Mouse (Mus musculus) gonadal fat pad, adult 2 months (tissue): ENCODE results near the gene Psen2. TPM values are rescaled to one million over a fixed set of nuclear protein-coding genes. Genes with fewer than 3 reads are reported as not detected.

Experiments
- DNase-seq: peaks from one replicate; pipeline ENCODE4 v3.0.0-alpha.2; 2012; ENCODE audit warnings: low read depth
- polyA plus RNA-seq: library from polyadenylated mRNA; depleted of rRNA; stranded (reverse); fragments of >200 nt; gene quantifications from 2 replicates; pipeline ENCODE4 v1.2.3, GENCODE M21; 2012

Psen2 gene
- polyA plus RNA-seq, 1 experiment, result 103 TPM

DNA sequence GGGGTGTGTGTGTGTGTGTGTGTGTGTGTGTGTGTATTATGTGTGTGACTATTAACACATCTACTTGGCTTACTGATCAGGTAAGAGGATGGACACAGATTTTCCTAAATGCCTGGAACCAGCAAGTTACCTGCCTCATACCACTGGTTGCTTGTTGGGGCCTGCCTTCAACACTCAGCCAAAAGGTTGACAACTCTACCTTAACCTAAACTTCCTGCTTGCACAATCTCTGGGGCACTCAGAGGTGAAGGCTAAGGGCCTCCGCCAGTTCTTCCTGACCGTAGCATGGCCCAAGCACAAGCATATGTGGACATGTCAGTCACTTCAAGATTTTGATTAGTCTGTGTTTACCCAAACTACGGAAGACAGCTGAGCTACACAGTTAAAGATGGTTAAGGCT lies 65.3 kb downstream of the Psen2 start:
- DNase-seq, result no peak

DNA sequence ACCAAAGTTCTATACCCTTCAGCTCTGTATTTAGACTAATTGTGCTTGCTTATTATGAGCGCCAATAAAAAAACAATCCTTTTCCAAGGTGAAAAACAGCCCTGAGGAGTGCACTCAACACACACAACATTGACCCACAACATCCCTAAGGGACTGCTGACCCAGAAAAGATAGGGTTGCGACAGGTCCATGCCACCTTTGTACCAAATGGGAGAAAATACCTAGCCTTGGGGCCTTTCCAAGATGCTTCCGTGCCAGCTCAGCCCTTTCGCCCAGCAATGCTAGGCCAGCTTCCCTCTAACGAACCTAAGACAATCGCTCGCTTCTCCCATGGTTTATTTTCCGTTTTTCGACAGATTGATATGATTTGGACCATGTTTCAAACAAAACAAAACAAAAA lies 66.7 kb downstream of the Psen2 start:
- DNase-seq, result no peak

DNA sequence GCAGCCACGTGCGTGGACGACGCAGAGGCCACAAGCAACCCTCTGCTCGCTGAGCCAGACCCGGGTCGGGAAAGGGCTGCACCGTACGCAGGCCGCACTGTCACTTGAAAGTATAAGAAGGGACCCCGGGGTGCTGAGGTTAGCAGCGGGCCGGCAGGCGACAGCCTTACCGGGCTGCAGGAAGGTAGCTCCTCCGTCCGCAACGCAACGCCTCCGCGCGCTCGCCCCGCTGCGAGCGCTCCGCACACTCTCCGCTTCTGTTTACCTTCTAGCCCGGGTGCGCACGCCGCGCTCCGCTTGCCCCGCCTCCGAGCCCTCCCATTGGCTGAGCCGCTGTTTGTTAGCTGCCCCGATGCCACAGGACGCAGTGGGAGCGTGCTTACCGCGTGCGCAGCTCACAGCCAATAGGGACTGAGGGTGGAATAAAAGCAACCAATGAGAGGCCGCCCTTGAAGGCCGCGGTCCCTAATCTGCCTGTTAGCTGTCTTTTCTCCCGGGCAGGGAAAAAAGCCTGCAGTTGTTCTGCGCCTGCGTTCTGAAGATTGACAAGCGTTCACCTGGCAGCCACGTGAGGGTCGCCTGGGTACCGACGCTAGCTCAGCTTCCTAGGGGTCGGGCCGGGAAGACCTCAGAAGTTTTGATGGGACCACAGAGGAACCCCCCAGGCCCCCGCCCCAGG lies 67.4 kb downstream of the Psen2 start:
- DNase-seq, result no peak

DNA sequence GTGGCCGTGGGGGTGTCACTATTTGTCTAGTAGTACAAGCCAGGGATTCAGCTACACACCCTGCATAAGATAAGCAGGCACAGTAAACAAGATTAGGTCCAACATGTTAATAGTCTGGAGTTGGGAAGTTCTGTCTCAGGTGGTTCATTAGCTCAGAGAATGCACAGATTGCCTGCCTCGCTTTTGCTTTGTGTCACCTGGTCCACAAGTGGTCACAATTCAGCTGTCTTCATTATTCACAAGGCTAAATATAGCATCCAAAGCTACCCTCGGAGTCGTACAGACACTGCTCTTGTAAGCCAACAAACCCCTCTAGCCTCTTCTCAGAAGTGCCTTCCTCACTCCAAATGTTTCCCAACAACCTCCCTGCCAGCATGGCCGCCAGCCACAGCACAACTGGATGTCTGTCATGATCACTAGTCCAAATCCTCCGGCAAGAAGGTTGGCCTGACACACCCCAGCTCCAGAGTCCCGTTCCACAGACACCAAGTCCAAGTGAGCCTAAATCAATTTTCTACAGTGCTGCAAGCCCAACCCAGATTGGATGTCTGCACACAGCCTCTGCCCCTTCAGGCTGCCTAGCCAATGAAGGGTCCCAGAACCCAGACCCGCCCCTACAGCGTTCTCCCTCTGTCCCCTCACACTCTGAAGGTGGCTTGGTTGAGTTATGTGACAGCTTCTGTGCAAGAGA lies 68.3 kb downstream of the Psen2 start:
- no peak for DNase-seq

GRCm38 (mm10) chr1:180194048-180194447 lies 69.2 kb downstream of the Psen2 start:
- DNase-seq, result no peak

- no peak for DNase-seq
Observed at GRCm38 (mm10) chr1:180193391-180193935, 69.8 kb downstream of the Psen2 start.

DNA sequence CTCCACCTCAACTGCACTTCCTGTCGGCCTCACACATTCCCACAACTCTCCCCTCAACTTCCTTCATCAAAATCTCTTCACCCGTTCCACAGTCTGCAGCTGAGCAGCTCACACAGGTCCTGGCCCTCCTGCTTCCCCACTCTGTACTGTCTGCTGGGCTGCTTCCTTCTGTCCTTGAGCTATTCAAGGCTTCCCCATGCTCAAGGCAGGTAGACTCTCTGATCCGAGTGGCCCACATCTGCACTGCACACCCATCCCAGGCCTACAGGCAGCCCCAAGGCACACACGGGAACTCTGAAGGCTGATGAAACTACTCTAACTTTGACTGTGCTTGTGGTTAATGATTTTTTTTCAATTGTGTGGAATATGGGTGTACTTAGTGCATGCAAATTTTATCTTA lies 70.4 kb downstream of the Psen2 start:
- DNase-seq, result no peak

DNA sequence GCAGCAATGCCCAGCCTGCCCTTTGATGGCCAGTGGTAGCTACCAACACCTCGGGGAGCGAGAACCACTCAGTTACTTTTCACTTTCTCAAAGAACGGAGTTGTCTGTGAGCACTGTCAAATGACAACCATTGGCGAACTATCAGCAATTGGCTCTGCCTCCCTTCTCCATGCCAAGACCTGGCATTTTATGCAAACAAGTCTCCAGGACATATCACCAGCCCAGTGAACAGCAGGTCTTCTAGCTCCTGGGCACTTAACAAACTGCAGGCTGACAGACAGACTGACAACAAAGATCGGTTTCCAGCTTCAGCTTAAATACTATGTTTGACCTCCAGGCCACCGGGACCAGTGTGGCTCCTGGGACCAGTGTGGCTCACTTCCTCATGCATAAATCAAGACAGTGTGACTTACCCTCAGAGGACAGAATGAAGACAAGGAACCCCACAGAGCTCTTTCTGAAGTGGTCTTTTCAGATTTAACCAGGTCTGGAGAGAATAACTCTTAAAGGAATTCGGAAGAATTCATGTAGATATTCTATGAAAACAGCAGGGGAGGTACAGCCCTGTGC lies 71.5 kb downstream of the Psen2 start:
- DNase-seq, result no peak

DNA sequence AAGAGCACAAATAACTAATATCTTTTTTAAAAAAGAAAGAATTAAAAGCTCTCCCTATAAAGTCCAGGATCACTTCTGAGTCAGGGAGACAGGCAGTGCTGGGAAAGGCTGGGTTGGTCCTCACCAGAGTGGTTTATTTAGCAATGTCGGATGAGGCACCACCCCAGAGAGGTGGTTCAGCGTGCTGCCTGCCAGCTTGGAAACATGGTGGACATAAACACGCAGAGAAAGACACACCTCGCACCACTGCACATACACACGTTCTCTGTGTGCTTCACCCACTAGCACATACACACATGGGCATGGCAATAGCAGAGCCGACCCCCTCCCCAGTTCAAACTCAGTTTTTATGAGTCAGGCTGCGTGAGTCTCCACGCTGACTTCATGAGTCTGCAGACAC lies 72.1 kb downstream of the Psen2 start:
- no peak for DNase-seq

GRCm38 (mm10) chr1:180188951-180189350 lies 74.3 kb downstream of the Psen2 start:
- DNase-seq, result no peak

- no peak for DNase-seq
Observed at GRCm38 (mm10) chr1:180186371-180186770, 76.9 kb downstream of the Psen2 start.

- no peak for DNase-seq
Observed at GRCm38 (mm10) chr1:180185877-180186276, 77.4 kb downstream of the Psen2 start.

DNA sequence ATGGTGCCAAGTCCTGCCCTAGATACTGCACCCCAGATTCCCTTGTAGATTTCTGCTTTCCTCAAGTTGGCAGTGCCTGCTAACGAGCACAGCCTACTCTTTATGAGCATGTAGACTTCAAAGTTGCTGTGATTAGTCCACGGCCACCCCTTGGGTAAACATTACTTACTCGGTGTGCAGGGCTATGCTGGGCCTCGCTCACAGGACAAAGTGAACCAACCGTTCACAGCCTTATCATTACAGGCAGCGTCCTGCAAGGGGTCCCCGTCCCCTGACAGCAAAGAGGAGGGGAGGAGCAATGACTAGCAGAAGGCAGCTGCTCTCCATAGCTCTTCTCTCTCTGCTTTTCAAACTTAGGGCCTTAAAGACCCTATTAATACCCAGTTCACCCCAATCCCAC lies 78.5 kb downstream of the Psen2 start:
- DNase-seq, result no peak

DNA sequence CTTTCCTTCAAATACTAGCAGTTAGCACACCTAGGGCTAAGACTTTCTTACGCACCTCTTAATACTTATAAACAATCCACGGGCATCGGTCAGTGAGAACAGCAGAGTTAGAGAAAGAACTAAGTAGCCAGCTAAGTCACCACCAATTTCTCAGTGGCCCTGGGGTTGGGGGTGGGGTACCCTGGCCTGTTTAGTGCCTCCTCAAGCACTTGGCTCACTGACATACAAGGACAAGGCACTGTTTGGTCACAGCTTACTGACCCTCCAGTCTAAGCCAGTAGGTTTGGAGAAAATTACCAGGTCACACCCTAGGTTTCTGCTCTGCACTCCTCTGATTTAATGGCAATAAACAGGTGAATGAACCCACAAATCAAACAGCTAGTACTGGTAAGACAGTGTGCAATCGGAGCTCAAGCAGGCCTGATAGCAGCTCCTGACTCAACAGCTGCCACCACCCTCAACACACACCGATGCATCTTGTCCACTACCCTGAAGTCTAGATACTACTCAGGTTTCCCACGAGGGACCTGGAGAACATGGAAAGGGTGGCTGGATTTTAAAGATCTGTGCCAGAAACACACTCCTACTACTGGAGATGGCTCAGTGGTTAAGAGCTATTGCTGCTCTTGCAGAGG lies 79.6 kb downstream of the Psen2 start:
- DNase-seq, result no peak

DNA sequence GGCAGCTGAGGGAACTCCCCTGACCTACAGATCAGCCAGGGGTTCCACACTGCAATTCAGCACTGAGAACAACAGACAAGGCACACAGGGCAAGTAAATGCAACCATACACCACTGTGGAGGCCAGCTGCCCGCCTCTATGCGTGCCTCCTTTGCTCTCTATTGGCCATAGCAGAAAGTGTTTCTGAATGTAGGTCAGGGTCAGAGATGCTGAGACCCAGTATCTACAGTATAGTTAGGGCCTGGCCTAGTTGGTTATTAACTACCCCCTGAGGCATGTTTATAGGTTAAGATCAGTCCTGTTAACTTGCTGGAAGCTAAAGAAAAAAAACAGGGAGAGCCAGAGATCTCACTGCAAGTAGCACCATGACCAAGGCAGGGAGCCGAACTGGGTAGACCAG lies 80.5 kb downstream of the Psen2 start:
- DNase-seq, result no peak

DNA sequence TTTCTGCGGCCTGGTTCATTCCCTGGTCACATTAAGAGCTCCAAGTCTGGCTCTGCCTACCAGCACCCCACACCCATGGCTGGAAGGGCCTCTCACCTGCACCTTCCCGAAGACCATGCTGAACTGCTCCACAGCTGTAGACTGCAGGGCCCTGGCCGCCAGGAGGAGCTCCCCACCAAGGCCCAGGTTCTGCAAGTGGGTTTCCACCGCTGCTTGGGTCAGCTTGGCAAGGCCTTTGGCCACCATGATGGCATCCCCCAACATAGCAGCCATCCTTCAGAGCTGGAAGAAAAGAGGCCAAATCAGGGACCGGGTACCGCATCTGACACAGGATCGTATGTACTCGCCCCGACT lies 81.3 kb downstream of the Psen2 start:
- no peak for DNase-seq

- DNase-seq, result no peak
Observed at GRCm38 (mm10) chr1:180181304-180181965, 81.8 kb downstream of the Psen2 start.

DNA sequence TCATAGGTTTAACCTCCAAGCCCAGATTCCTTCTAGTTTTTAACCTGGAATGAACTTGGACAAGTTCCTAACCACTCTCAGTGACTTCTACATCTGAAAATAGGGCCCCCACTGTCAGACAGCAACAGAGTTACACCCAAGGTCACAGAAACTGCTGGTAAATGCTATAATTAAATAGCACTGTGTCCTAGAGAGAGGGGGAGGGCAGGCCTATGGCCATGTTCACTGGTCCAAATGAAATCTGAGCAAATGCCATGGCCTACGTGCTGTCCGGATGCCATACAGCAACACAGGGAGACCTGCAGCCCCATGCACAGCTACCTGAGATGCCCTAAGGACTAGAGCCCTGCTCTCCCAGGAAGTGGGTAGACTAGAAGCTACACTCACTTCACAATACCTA lies 83.4 kb downstream of the Psen2 start:
- DNase-seq, result no peak

- DNase-seq, result no peak
Observed at GRCm38 (mm10) chr1:180179100-180179499, 84.1 kb downstream of the Psen2 start.

DNA sequence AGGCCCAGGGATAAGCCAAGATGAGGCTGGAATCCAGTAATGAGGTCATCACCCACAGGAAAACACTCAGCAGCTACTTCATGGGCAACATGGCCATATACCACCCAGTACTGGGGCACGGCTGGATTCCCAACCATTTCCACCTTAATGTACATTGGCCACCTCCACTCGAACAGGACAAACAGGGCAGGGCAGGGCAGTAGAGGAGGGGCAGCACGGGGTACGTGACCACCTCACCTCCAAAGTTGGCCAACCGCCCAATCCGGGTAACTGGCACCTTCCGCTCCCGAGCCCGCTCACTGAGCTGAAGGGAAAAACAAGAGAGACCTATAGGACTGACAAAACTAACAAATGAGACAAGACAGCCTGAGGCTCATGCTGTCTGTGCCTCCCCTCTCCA lies 84.9 kb downstream of the Psen2 start:
- DNase-seq, result no peak
